Mouse (Mus musculus): ENCODE measurements around the gene Rnaset2a. TPM values are rescaled to one million over a fixed set of nuclear protein-coding genes. Genes with fewer than 3 reads are reported as not detected.
"Not testable (repeated sequence)": the region's sequence is repeated elsewhere in the genome, so short reads cannot be mapped to it uniquely, and the experiment has no call there.

Rnaset2a gene
- 10 to 100 TPM; 19.3 to 22.2 TPM for total RNA-seq (2021)
- long read RNA-seq, experiment 1, transcript Rnaset2a-201 (9 exons, 1,793 nt): major isoform, 38 of 45 reads
- long read RNA-seq, experiment 1, partial matches to known transcripts: 2 of 45 reads
- long read RNA-seq, experiment 1, other reads (novel, unspliced or antisense): 5 of 45 reads
- long read RNA-seq, experiment 2, transcript Rnaset2a-201 (9 exons, 1,793 nt): major isoform, 43 of 49 reads
- long read RNA-seq, experiment 2, partial matches to known transcripts: 2 of 49 reads
- long read RNA-seq, experiment 2, other reads (novel, unspliced or antisense): 4 of 49 reads

- DNase-seq (ENCODE audit: low spot score in 2 of 2): not testable (repeated sequence)
Measured at GRCm38 (mm10) chr17:8147439-8148316, at the start of gene Rnaset2a, which contains the start of gene Gm49673. Rnaset2a (minus strand) TSS chr17:8148097. Gm49673 (minus strand) TSS chr17:8147788.

GRCm38 (mm10) chr17:8197652-8198051 is 49.8 kb upstream of the Rnaset2a start:
- no peak for DNase-seq (ENCODE audit: low spot score in 2 of 2)

- DNase-seq (ENCODE audit: low spot score in 2 of 2): no peak
Measured at GRCm38 (mm10) chr17:8195685-8196376, 47.9 kb upstream of the Rnaset2a start.

- no peak for DNase-seq (ENCODE audit: low spot score in 2 of 2)
Measured at GRCm38 (mm10) chr17:8193678-8194077, 45.8 kb upstream of the Rnaset2a start.

GRCm38 (mm10) chr17:8184217-8184616 is 36.3 kb upstream of the Rnaset2a start:
- no peak for DNase-seq (ENCODE audit: low spot score in 2 of 2)

GRCm38 (mm10) chr17:8183815-8184214 is 35.9 kb upstream of the Rnaset2a start:
- no peak for DNase-seq (ENCODE audit: low spot score in 2 of 2)

GRCm38 (mm10) chr17:8177090-8177489 is 29.2 kb upstream of the Rnaset2a start:
- DNase-seq (ENCODE audit: low spot score in 2 of 2): no peak

GRCm38 (mm10) chr17:8171081-8171480 is 23.2 kb upstream of the Rnaset2a start:
- no peak for DNase-seq (ENCODE audit: low spot score in 2 of 2)

- DNase-seq (ENCODE audit: low spot score in 2 of 2): no peak
Measured at GRCm38 (mm10) chr17:8170331-8170730, 22.4 kb upstream of the Rnaset2a start.

GRCm38 (mm10) chr17:8167436-8167835 is 19.5 kb upstream of the Rnaset2a start:
- not testable (repeated sequence) for DNase-seq (ENCODE audit: low spot score in 2 of 2)

- not testable (repeated sequence) for DNase-seq (ENCODE audit: low spot score in 2 of 2)
Measured at GRCm38 (mm10) chr17:8166454-8166853, 18.6 kb upstream of the Rnaset2a start.

- not testable (repeated sequence) for DNase-seq (ENCODE audit: low spot score in 2 of 2)
Measured at GRCm38 (mm10) chr17:8165977-8166376, 18.1 kb upstream of the Rnaset2a start.

- DNase-seq (ENCODE audit: low spot score in 2 of 2): not testable (repeated sequence)
Measured at GRCm38 (mm10) chr17:8165608-8165945, 17.7 kb upstream of the Rnaset2a start.

GRCm38 (mm10) chr17:8164701-8165607 is 17.1 kb upstream of the Rnaset2a start, which contains the start of gene Fgfr1op:
Fgfr1op (plus strand) TSS chr17:8165501.
- peak in 1 of 2 experiments; percentile 33 for DNase-seq (ENCODE audit: low spot score in 2 of 2)

GRCm38 (mm10) chr17:8160969-8161368 is 13.1 kb upstream of the Rnaset2a start:
- DNase-seq (ENCODE audit: low spot score in 2 of 2): not testable (repeated sequence)

GRCm38 (mm10) chr17:8158627-8159026 is 10.7 kb upstream of the Rnaset2a start:
- DNase-seq (ENCODE audit: low spot score in 2 of 2): not testable (repeated sequence)

GRCm38 (mm10) chr17:8155982-8156381 is 8.1 kb upstream of the Rnaset2a start:
- DNase-seq (ENCODE audit: low spot score in 2 of 2): not testable (repeated sequence)

GRCm38 (mm10) chr17:8155010-8155409 is 7.1 kb upstream of the Rnaset2a start:
- not testable (repeated sequence) for DNase-seq (ENCODE audit: low spot score in 2 of 2)

- DNase-seq (ENCODE audit: low spot score in 2 of 2): not testable (repeated sequence)
Measured at GRCm38 (mm10) chr17:8146931-8147330, 966 bp downstream of the Rnaset2a start.

Measured in gastrocnemius, postnatal 4 days (tissue).